Mouse (Mus musculus) spleen, postnatal 10 days (tissue): ENCODE measurements around the gene Gpr137.
"Not testable (repeated sequence)": the region's sequence is repeated elsewhere in the genome, so short reads cannot be mapped to it uniquely, and the experiment has no call there.

Experiments used
- DNase-seq, 2 experiments: peaks; one replicate each; pipeline ENCODE4 v3.0.0; 2021 to 2022; ENCODE audit warnings: low spot score in 2 of 2

The Gpr137 gene

GRCm38 (mm10) chr19:6942249-6942691 lies at the start of gene Gpr137:
Gene Gpr137 (minus strand): TSS chr19:6942480.
- peak; percentile 87 to 93 for DNase-seq

- DNase-seq, result not testable (repeated sequence)
These were observed 48.9 kb upstream of the Gpr137 start for GRCm38 (mm10) chr19:6991166-6991565.

DNA sequence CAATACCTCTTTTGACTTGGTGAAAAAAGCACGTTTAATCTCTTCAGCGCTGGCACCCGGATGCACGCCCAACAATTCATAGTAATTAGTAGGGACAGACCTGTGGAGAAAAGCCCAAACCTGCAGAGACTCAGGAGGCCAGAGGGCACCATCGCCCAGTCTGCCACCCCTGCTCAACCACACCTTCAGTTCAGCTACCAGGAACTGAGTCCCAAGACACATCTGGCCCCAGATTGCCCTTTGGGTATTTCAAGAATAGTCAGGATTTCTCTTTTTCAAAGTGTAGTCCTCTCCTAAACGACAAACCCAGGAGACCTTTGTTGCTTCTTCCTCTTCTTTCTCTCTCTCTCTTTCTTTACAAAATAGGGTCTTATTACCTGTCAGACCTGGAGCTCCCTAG lies 48.4 kb upstream of the Gpr137 start:
- no peak for DNase-seq

GRCm38 (mm10) chr19:6989251-6989650 lies 47.0 kb upstream of the Gpr137 start:
- peak in 1 of 2 experiments; percentile 18 for DNase-seq

DNA sequence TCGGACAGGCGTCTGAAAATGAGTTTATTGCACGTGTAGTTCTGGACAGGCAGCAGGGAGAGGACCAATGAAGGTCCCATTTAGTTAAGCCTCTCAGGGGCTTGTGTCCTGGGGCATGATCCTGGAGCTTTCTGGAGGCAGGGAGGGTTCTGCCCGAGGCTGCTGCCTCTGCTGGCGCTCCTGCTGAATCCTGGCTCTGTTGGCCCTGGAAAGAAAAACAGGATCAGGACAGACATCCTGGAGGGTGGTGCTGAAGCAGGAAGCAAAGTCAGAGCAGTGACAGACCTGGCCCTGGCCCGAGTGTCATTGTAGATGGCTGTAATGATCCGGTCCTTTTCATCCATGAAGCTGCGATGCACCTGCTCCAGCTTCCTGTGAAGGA lies 45.6 kb upstream of the Gpr137 start:
- DNase-seq, result no peak

- peak; percentile 66 to 70 for DNase-seq
These were observed 45.0 kb upstream of the Gpr137 start, which contains the start of gene Vegfb for GRCm38 (mm10) chr19:6987061-6987903. Gene Vegfb (minus strand): TSS chr19:6987651.

GRCm38 (mm10) chr19:6985951-6986708 lies 43.9 kb upstream of the Gpr137 start:
- peak in 1 of 2 experiments; percentile 14 for DNase-seq

DNA sequence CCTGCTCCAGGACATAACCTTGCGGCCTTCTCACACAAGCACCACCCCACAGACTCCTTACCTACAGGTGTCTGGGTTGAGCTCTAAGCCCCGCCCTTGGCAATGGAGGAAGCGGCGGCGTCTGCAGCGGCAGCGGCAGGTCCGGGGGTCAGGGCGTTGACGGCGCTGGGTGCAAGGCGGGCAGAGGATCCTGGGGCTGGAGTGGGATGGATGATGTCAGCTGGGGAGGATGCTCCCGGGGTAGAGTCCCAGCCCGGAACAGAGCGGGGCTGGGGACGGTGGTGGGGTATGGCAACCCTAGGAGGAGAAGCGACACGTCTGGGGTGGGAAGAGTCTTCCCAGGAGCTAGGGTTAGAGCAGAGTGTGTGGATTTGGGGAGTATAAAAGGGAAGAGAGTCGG lies 43.0 kb upstream of the Gpr137 start:
- no peak for DNase-seq

DNA sequence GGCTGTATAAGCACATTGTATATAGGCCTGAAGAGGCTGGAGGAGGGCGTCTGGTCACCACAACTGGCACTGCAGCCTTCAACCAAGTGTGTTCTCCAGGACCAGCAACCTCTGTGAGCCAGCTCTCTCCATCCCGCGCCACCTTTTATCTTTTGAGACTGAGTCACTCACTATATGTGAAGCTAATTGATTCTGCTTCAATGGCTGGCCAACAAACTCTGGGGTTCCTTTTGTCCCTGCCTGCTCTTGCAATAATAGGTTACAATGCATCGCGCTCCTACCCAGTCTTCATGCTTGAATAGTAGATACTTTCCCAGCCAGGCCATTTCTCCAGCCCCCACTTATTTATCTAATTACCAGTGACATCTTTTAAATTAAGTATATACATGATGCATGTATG lies 41.3 kb upstream of the Gpr137 start:
- DNase-seq, result no peak

GRCm38 (mm10) chr19:6981465-6981864 lies 39.2 kb upstream of the Gpr137 start:
- no peak for DNase-seq

DNA sequence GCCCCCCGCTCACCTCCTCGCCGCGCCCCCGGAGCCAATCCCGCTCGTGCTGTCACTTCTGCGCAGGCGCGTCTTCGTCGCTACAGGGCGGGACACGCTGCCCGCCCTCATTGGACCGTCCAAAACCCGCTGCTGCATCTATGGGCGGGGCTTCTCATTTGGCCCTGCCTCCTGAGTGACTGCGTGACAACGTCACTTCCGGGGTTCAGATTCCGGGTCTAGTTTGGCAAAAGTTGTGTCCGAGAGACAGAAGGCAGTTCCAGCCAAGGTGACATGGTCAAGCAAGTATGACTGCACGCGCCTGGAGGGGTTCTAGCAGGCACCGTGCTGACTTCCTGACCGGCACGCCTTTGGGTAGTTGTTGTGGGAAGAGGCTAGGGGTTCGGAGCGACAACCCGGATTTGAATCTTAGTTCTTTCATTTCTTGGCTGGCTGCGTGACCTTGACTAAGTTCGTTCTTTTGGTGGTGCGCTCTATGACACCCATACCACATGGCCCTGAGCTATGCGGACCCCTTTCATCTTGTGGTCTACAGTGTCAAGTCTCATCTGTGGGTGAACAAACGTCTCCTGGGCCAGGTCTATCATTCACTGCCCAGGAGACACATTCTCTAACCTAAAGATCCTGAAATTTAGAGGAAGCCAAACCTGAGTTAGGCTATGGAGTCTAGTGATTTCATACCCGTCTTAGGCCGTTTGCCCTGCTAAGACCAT lies 38.3 kb upstream of the Gpr137 start, which contains the start of gene Fkbp2:
TSS of gene Fkbp2 (minus strand) at position 121 of the 713 bp plus-strand sequence.
- DNase-seq, result peak in 1 of 2 experiments; percentile 99

GRCm38 (mm10) chr19:6979486-6980380 lies 37.5 kb upstream of the Gpr137 start:
- peak; percentile 99 to 100 for DNase-seq

DNA sequence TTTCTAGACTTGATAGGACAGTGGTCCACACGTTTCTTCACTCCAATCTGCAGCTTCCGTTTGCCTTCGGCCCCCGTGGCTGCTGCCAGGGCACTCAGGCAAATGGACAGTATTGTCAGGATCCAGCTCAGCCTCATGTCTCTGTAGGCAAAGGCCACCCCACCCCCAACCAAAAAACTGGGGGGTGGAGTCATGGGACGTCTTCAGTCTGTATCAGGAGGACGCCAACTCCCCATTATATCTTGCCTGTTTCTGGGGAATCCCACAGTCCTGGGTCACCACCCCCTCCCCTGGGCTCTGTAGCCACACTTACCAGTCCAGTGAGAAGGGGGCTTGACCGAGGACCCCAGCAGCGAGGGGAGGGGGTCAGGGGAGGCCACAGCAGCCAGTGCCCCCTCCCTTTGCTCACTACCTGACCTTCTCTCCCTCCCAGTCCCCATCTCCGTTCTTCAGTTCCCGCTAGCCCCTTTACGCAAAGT lies 36.8 kb upstream of the Gpr137 start:
- no peak for DNase-seq

- no peak for DNase-seq
These were observed 36.3 kb upstream of the Gpr137 start for GRCm38 (mm10) chr19:6978639-6978974.

DNA sequence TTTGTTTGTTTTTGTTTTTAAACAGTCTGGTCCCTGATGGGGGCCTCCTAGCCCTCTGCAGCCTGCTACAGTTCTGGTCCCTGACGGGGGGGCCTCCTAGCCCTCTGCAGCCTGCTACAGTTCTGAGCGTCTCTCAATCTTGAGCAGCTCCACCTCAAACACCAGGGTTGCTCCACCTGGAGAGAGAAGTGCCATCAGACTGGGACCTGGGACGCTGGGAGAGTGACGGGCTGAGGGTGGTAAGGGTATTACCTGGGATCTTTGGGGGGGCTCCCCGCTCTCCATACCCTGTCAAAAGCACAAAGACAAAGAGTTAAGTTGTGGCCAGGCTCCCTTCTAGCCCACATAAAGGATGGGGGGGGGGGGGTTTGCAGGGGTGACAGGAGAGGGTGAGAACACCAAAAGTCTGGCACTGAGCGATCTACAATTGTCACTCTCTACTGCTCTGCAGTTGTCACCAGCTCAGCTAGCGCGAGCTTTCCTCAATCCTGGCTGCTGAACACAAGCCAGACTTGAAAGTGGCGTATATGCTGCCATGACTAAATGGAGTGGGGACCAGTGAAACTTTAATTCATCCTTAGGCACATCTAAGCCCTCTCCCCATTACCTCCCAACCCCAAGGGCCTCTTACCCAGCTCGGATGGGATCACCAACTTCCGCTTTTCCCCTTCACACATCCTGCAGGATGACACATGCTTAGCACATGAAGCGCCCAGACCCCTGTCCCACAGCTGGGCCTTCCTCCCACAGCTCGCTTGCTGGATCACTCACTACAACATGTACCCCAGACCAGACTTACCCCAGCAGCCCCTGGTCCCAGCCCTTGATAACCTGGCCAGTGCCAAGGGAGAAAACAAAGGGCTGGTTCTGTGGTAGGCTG lies 35.7 kb upstream of the Gpr137 start:
- no peak for DNase-seq

GRCm38 (mm10) chr19:6975537-6976521 lies 33.5 kb upstream of the Gpr137 start, which contains the start of gene Plcb3:
Gene Plcb3 (minus strand): TSS chr19:6976470.
- peak; percentile 58 to 73 for DNase-seq

DNA sequence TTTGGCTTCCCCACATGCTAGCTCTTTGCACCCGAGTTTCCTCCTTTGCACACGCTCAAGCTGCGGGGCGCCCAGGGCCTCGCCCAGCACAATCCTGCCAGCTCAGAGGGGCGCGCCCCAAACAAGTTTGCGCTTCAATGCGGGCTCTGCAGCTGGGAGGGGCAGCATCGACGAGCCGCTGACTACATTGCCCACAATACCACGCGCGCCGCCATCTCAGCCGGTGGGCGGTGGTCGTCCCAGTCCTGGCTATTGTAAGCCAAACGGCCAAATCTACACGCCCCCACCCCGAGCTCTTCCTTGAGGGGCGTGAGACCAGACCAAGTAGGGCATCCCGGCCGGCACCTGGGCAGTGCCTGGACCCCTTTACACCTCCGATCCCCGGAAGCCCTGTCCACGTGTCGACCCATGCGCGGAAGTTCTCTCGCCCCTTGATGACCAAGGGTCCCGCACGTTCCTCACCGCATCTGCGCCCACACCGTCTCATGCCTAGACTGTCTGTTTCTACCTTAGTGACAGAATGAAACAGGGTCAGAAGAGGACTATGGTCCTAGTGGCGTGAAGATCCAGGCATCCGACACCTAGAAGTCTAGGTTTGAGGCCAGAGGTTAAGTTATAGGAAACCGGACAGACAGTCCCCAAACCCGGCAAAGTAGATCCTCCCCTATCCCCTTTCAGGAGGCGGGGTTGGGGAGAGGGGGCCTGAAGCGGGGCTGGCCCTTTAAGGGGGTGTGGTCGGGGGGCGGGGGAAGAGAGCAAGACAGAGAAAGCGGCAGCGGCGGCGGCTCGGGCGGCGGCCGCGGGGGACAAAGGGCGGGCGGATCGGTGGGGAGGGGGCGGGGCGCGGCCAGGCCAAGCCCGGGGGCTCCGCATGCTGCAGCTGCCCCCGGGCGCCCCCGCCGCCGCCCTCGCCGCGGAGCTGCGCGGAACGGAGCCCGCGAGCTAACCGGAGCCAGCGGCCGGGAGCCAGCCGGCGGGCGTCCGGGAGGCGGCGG lies 32.2 kb upstream of the Gpr137 start, which contains the start of gene Ppp1r14b:
TSS of gene Ppp1r14b (plus strand) at position 758 of the 995 bp plus-strand sequence.
- DNase-seq, result peak; percentile 73 to 86
